Mouse (Mus musculus) lung, adult 2 months (tissue): Measurements from ENCODE around the gene Tcte1.

Experiments
- CTCF ChIP-seq: fragments of 200-500 bp; IDR thresholded peaks from 2 replicates; pipeline ENCODE4 v1.5.1; 2011; ENCODE audit warnings: mild to moderate bottlenecking, low read length, control low read depth; ENCODE audit not compliant: insufficient read depth
- POLR2A ChIP-seq: fragments of 200-500 bp; IDR thresholded peaks from 2 replicates; pipeline ENCODE4 v1.6.1; 2011; ENCODE audit warnings: low read depth, mild to moderate bottlenecking, control low read depth, low read length, borderline replicate concordance; ENCODE audit errors: extremely low read depth

DNA sequence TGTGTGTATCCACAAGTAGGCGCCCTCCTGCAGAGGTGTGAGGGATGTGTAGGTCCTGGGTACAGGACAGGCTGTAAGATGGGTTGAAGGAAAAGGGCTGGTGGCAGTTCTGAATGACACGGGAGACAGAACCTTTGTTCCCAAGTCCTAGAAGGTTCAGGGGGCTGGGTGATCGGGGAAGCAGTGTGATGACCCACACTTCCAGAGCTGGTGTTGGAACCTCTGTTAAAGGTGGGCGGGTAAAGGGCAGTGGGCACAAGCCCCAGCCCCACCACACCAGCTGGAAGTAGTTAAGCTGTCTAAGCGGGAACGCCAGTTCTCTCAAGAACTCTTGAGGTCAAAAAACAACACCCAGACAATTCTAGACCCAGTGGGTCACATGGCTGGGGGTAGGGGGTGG is 67.2 kb downstream of the Tcte1 start:
- TF ChIP-seq CTCF (no peak), POLR2A (no peak)
